Mouse (Mus musculus) hindbrain, postnatal 0 days (tissue): Measurements from ENCODE around the gene Defb33. TPM values are rescaled to one million over a fixed set of nuclear protein-coding genes. Genes with fewer than 3 reads are reported as not detected.

Experiments used
- ATAC-seq: fragments of 200-750 bp; cut with Nextera tagmentation; 2 replicates; pipeline ENCODE4 v1.8.0; 2017; ENCODE audit warnings: mild to moderate bottlenecking, moderate TSS enrichment, moderate library complexity
- DNase-seq: peaks from one replicate; pipeline ENCODE4 v3.0.0-alpha.2; 2015; ENCODE audit warnings: low spot score
- H3K27ac ChIP-seq: fragments of 300-500 bp; sonication (generic); 2 replicates; pipeline ENCODE4 v1.5.1; 2014; ENCODE audit warnings: mild to moderate bottlenecking
- H3K27me3 ChIP-seq: fragments of 300-500 bp; sonication (generic); 2 replicates; pipeline ENCODE4 v1.6.1; 2014; ENCODE audit warnings: low read length, mixed read lengths; ENCODE audit not compliant: insufficient read depth
- H3K36me3 ChIP-seq: fragments of 300-500 bp; sonication (generic); 2 replicates; pipeline ENCODE4 v1.6.1; 2014; ENCODE audit warnings: low read length, mixed read lengths; ENCODE audit not compliant: insufficient read depth
- H3K4me1 ChIP-seq: fragments of 300-500 bp; sonication (generic); 2 replicates; pipeline ENCODE4 v1.6.1; 2014; ENCODE audit warnings: antibody characterized with exemption, low read length, mixed read lengths; ENCODE audit not compliant: insufficient read depth
- H3K4me2 ChIP-seq: fragments of 300-500 bp; sonication (generic); 2 replicates; pipeline ENCODE4 v1.6.1; 2014; ENCODE audit warnings: low read depth, mild to moderate bottlenecking, low read length, moderate library complexity, mixed read lengths
- H3K4me3 ChIP-seq: fragments of 300-500 bp; sonication (generic); 2 replicates; pipeline ENCODE4 v1.5.1; 2014; ENCODE audit warnings: low read length
- H3K9ac ChIP-seq: fragments of 300-500 bp; sonication (generic); replicated peaks from 2 replicates; pipeline ENCODE4 v1.6.1; 2014; ENCODE audit warnings: mild to moderate bottlenecking, low read length, moderate library complexity, mixed read lengths
- H3K9me3 ChIP-seq: fragments of 300-500 bp; sonication (generic); 2 replicates; pipeline ENCODE4 v1.6.1; 2016; ENCODE audit warnings: low read length, mixed read lengths
- CTCF ChIP-seq: IDR thresholded peaks from 2 replicates; pipeline ENCODE4 v1.5.1; 2016; ENCODE audit warnings: antibody characterized with exemption, control low read depth, low read depth
- WGBS: fragments of 180-500 bp; shearing (Covaris S2); extraction: QIAGEN DNeasy Blood & Tissue Kit; methylation state at CpG from one replicate; pipeline ENCODE4 v1.1.7; 2014; 5-methylcytosine and 5-hydroxymethylcytosine counted together
- polyA plus RNA-seq: library from polyadenylated mRNA; unstranded; fragments of >200 nt; fragmentation: Nextera tagmentation; extraction: Ambion mirVana; gene quantifications from 2 replicates; pipeline ENCODE4 v1.2.1, GENCODE M21; 2015
- total RNA-seq: library from RNA; depleted of rRNA; stranded (reverse); fragments of >200 nt; gene quantifications from 2 replicates; pipeline ENCODE4 v1.2.3, GENCODE M21; 2014; rRNA removed

Gene Defb33
- total and polyA plus RNA-seq, 2 experiments from 2014 or later, result not detected

DNA sequence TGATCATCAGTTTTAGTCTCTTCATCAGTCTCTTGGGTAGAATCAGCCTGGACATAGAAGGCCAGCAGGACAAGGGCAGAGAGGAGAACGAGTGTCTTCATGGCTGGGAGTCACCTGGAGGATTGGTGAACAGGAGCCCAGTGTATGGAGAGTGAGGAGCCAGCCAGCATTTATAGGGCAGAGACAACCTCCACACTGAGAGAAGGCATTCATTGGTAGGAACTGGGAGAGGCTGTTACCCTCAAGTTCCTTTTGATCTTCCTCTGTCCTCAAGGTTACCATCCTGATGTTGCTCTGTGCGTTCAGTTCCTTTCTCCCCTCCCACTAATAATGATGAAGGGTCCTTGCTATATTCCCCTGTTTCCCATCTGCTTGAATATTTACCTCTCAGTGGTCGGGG, 52.1 kb downstream of the Defb33 start, which contains the start of gene AY761185:
TSS of gene AY761185 (minus strand) at position 101 of the 400 bp plus-strand sequence.
- ATAC-seq (no peak), DNase-seq (no peak)
- Histone ChIP-seq H3K9me3 (peaks cover 11% of the 10 kb centered on the region; the same call in 1 of the 2 replicates), H3K4me1 (no peaks in the 10 kb centered on the region), H3K9ac (no peak within 1 kb of the TSS), H3K36me3 (no peaks in the 10 kb centered on the region), H3K27ac (no peak within 1 kb of the TSS), H3K27me3 (no peaks in the 10 kb centered on the region), H3K4me2 (no peak within 1 kb of the TSS), H3K4me3 (no peak within 1 kb of the TSS)
- WGBS, result 88% methylated on average over 3 of the region's 3 CpGs
- no peak for TF ChIP-seq CTCF

Other genes with a start within 250 kb of the Defb33 start
- gene Gm15056, start 10.0 kb downstream of the Defb33 start, total RNA-seq, result not detected in 2 replicates
- gene Gm15056, start 10.0 kb downstream of the Defb33 start, polyA plus RNA-seq, result not detected in 2 replicates
- not detected in 2 replicates for gene Gm6040, start 29.4 kb downstream of the Defb33 start, total RNA-seq
- not detected in 2 replicates for gene Gm6040, start 29.4 kb downstream of the Defb33 start, polyA plus RNA-seq
- not detected in 2 replicates for gene AY761185, start 52.0 kb downstream of the Defb33 start, total RNA-seq
- gene AY761185, start 52.0 kb downstream of the Defb33 start, polyA plus RNA-seq, result not detected in 2 replicates
- gene Defa21, start 132.9 kb downstream of the Defb33 start, total RNA-seq, result not detected in 2 replicates
- gene Defa21, start 132.9 kb downstream of the Defb33 start, polyA plus RNA-seq, result not detected in 2 replicates
- gene Defa23, start 162.4 kb downstream of the Defb33 start, total RNA-seq, result not detected in 2 replicates
- not detected in 2 replicates for gene Defa23, start 162.4 kb downstream of the Defb33 start, polyA plus RNA-seq
- gene Defa35, start 172.4 kb downstream of the Defb33 start, total RNA-seq, result not detected in 2 replicates
- gene Defa35, start 172.4 kb downstream of the Defb33 start, polyA plus RNA-seq, result not detected in 2 replicates
- gene Defa25, start 191.8 kb downstream of the Defb33 start, total RNA-seq, result not detected in 2 replicates
- gene Defa25, start 191.8 kb downstream of the Defb33 start, polyA plus RNA-seq, result not detected in 2 replicates
- not detected in 2 replicates for gene Gm14851, start 203.4 kb downstream of the Defb33 start, total RNA-seq
- not detected in 2 replicates for gene Gm14851, start 203.4 kb downstream of the Defb33 start, polyA plus RNA-seq
- not detected in 2 replicates for gene Defa30, start 242.0 kb downstream of the Defb33 start, total RNA-seq
- not detected in 2 replicates for gene Defa30, start 242.0 kb downstream of the Defb33 start, polyA plus RNA-seq